Mouse (Mus musculus): Measurements from ENCODE around the gene Fam122a. TPM values are rescaled to one million over a fixed set of nuclear protein-coding genes. Genes with fewer than 3 reads are reported as not detected.

Fam122a gene
- polyA plus RNA-seq, 1 experiment from 2014 or later, result 50.0 TPM

Other genes starting within 250 kb of the Fam122a start
- 41.1 and 42.3 TPM in 2 replicates for gene Fxn, start 196.8 kb downstream of the Fam122a start, polyA plus RNA-seq (2015; fragmentation: Nextera tagmentation; extraction: Ambion mirVana)
- 17.2 and 18.2 TPM in 2 replicates for gene Pip5k1b, start 78.5 kb upstream of the Fam122a start, polyA plus RNA-seq (2015; fragmentation: Nextera tagmentation; extraction: Ambion mirVana)
- gene Tmem252, start 196.7 kb upstream of the Fam122a start, polyA plus RNA-seq (2015; fragmentation: Nextera tagmentation; extraction: Ambion mirVana), result 4.8 and 5.4 TPM in 2 replicates